Mouse (Mus musculus) ES-E14 (cell line): Measurements from ENCODE around the gene Flna.

ENCODE experiments used
- HCFC1 ChIP-seq: IDR thresholded peaks from 2 replicates; pipeline ENCODE4 v1.6.1; 2012; ENCODE audit warnings: low read length, inconsistent platforms, borderline replicate concordance; ENCODE audit not compliant: insufficient read depth
- MAFK ChIP-seq: IDR thresholded peaks from 2 replicates; pipeline ENCODE4 v1.6.1; 2014; ENCODE audit warnings: mild to moderate bottlenecking, low read depth, low read length, inconsistent platforms; ENCODE audit not compliant: insufficient read depth
- ZC3H11A ChIP-seq: IDR thresholded peaks from 2 replicates; pipeline ENCODE4 v1.6.1; 2012; ENCODE audit warnings: low read depth, mild to moderate bottlenecking, inconsistent platforms, low read length, borderline replicate concordance

DNA sequence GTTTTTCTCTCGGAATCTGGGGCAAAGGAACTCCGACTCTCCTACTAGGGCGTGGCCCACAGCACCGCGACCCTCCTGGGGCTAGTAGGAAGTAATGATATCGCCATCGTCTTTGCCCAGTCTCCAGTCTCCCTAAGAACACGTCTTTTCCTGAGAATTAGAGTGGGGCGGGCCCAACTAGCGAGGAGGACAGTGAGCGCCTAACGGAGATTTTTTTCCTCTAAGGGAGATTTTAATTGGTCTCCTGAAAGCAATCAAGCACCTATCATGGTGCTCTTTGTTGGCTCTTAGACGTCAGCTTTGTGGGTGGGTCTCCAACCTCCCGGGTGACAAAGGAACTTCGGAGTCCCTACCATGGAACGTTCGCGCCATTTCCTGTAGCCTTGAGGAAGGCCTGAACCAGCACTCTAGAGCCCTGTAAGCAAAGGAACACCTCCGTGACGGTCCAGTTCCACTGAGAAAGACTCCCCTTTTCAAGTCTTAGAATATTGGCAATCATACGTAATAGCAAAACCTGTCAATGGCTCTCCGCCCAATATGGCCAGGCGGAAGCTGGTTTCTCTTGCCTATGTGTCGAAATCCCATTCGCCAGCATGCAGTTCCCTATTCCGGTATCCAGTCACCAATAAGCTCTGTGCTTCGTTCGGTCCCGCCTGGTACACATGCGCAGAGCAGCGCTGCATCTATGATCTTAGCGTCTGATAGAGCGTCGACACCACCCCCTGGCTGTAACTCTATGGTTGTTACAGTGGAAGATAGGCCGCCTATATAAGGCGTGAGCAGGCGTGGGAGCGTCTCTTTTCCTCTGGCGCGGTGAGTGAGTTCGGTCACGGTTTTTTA is 20.7 kb upstream of the Flna start, which contains the start of gene Rpl10:
- TF ChIP-seq HCFC1 (peak; percentile 71; the same call in 1 of the 2 replicates), MAFK (no peak), ZC3H11A (no peak)
